Mouse (Mus musculus) heart, postnatal 0 days (tissue): Measurements from ENCODE around the gene Txnip. TPM values are rescaled to one million over a fixed set of nuclear protein-coding genes. Genes with fewer than 3 reads are reported as not detected.
A peak's percentile ranks its signal among the peaks of the same experiment; 100 is the strongest.

Source experiments
- ATAC-seq: fragments of 200-750 bp; cut with Nextera tagmentation; 2 replicates; pipeline ENCODE4 v1.8.0; 2017; ENCODE audit warnings: low read depth, moderate number of reproducible peaks, moderate library complexity; ENCODE audit not compliant: insufficient read depth
- DNase-seq: peaks from one replicate; pipeline ENCODE4 v3.0.0-alpha.2; 2016; ENCODE audit warnings: low spot score
- H3K27ac ChIP-seq: fragments of 300-500 bp; sonication (generic); 2 replicates; pipeline ENCODE4 v1.5.1; 2014; ENCODE audit warnings: low read depth, mild to moderate bottlenecking
- H3K27me3 ChIP-seq: fragments of 300-500 bp; sonication (generic); 2 replicates; pipeline ENCODE4 v1.6.1; 2014; ENCODE audit warnings: low read length, mixed read lengths; ENCODE audit not compliant: control insufficient read depth, insufficient read depth
- H3K36me3 ChIP-seq: fragments of 300-500 bp; sonication (generic); replicated peaks from 2 replicates; pipeline ENCODE4 v1.6.1; 2014; ENCODE audit warnings: low read length, mixed read lengths; ENCODE audit not compliant: control insufficient read depth, insufficient read depth
- H3K4me1 ChIP-seq: fragments of 300-500 bp; sonication (generic); 2 replicates; pipeline ENCODE4 v1.6.1; 2014; ENCODE audit warnings: antibody characterized with exemption; ENCODE audit not compliant: control insufficient read depth, insufficient read depth
- H3K4me2 ChIP-seq: fragments of 300-500 bp; sonication (generic); 2 replicates; pipeline ENCODE4 v1.6.1; 2014; ENCODE audit warnings: low read depth, mild to moderate bottlenecking, low read length, moderate library complexity
- H3K4me3 ChIP-seq: fragments of 300-500 bp; sonication (generic); 2 replicates; pipeline ENCODE4 v1.5.1; 2014; ENCODE audit warnings: low read depth, low read length
- H3K9ac ChIP-seq: fragments of 300-500 bp; sonication (generic); replicated peaks from 2 replicates; pipeline ENCODE4 v1.6.1; 2014; ENCODE audit warnings: low read depth, low read length, mixed read lengths
- H3K9me3 ChIP-seq: fragments of 300-500 bp; sonication (generic); replicated peaks from 2 replicates; pipeline ENCODE4 v1.6.1; 2016; ENCODE audit warnings: low read length; ENCODE audit not compliant: control insufficient read depth
- CTCF ChIP-seq: IDR thresholded peaks from 2 replicates; pipeline ENCODE4 v1.5.1; 2016; ENCODE audit warnings: antibody characterized with exemption, control low read depth, low read depth
- EP300 ChIP-seq: IDR thresholded peaks from 2 replicates; pipeline ENCODE4 v1.6.1; 2016; ENCODE audit warnings: antibody characterized with exemption, low read depth
- WGBS: fragments of 180-500 bp; shearing (Covaris S2); extraction: QIAGEN DNeasy Blood & Tissue Kit; methylation state at CpG from one replicate; pipeline ENCODE4 v1.1.7; 2014; 5-methylcytosine and 5-hydroxymethylcytosine counted together
- polyA plus RNA-seq: library from polyadenylated mRNA; unstranded; fragments of >200 nt; fragmentation: Nextera tagmentation; extraction: Ambion mirVana; gene quantifications from 2 replicates; pipeline ENCODE4 v1.2.1, GENCODE M21; 2015
- total RNA-seq: library from RNA; depleted of rRNA; stranded (reverse); fragments of >200 nt; gene quantifications from 2 replicates; pipeline ENCODE4 v1.2.3, GENCODE M21; 2014; ENCODE audit warnings: low replicate concordance

Gene Txnip
- total and polyA plus RNA-seq, 2 experiments from 2014 or later: 332 to 1,196 TPM

- no peak for ATAC-seq
- H3K36me3 ChIP-seq: no peaks in the 10 kb centered on the region
- H3K27me3 ChIP-seq: no peaks in the 10 kb centered on the region
- H3K4me2 ChIP-seq: no peak overlapping the region
- no peak overlapping the region for H3K4me3 ChIP-seq
- TF ChIP-seq CTCF (peak; percentile 47), EP300 (no peak)
- no peak for DNase-seq
- no peak overlapping the region for H3K9ac ChIP-seq
- H3K4me1 ChIP-seq: peaks cover 14% of the 10 kb centered on the region; the same call in 1 of the 2 replicates
- no peak overlapping the region for H3K27ac ChIP-seq
- WGBS: 31% methylated on average over 1 of the region's 1 CpGs
- no peaks in the 10 kb centered on the region for H3K9me3 ChIP-seq
Observed at GRCm38 (mm10) chr3:96545565-96545964, 12.2 kb upstream of the Txnip start.

- no peaks in the 10 kb centered on the region for H3K36me3 ChIP-seq
- TF ChIP-seq CTCF: no peak
- no peak for TF ChIP-seq EP300
- no peak overlapping the region for H3K9ac ChIP-seq
- no peak overlapping the region for H3K4me3 ChIP-seq
- H3K4me1 ChIP-seq: peaks cover 24% of the 10 kb centered on the region
- no peak overlapping the region for H3K27ac ChIP-seq
- no peaks in the 10 kb centered on the region for H3K27me3 ChIP-seq
- no peaks in the 10 kb centered on the region for H3K9me3 ChIP-seq
- no peak for DNase-seq
- WGBS: 58% methylated on average over 4 of the region's 4 CpGs
- H3K4me2 ChIP-seq: no peak overlapping the region
- no peak for ATAC-seq
Observed at GRCm38 (mm10) chr3:96546880-96547279, 10.9 kb upstream of the Txnip start.

GRCm38 (mm10) chr3:96547389-96547960, 10.3 kb upstream of the Txnip start:
- Histone ChIP-seq H3K9ac (no peak overlapping the region), H3K4me2 (peak overlapping the region; percentile 30), H3K4me1 (peaks cover 27% of the 10 kb centered on the region), H3K27ac (no peak overlapping the region), H3K27me3 (no peaks in the 10 kb centered on the region), H3K36me3 (no peaks in the 10 kb centered on the region), H3K9me3 (no peaks in the 10 kb centered on the region), H3K4me3 (no peak overlapping the region)
- 0 out of 2 replicates have a peak, but pooled peaks have one; percentile 35 for ATAC-seq
- 11% methylated on average over 14 of the region's 14 CpGs for WGBS
- DNase-seq: peak; percentile 81
- peak; percentile 82 for TF ChIP-seq CTCF
- no peak for TF ChIP-seq EP300

- H3K27ac ChIP-seq: peak overlapping the region; percentile 51
Observed at GRCm38 (mm10) chr3:96548824-96549223, 8.9 kb upstream of the Txnip start.

GRCm38 (mm10) chr3:96549346-96549745, 8.4 kb upstream of the Txnip start:
- H3K4me1 ChIP-seq: peaks cover 31% of the 10 kb centered on the region
- H3K4me2 ChIP-seq: 0 out of 2 replicates have a peak overlapping the region, but pooled peaks have one; percentile 21
- ATAC-seq: peak; percentile 28; the same call in 1 of the 2 replicates
- no peaks in the 10 kb centered on the region for H3K36me3 ChIP-seq
- peak overlapping the region; percentile 69 for H3K27ac ChIP-seq
- no peak for DNase-seq
- TF ChIP-seq EP300 (no peak), CTCF (no peak)
- WGBS: 55% methylated on average over 5 of the region's 5 CpGs
- no peak overlapping the region for H3K4me3 ChIP-seq
- H3K9me3 ChIP-seq: no peaks in the 10 kb centered on the region
- H3K9ac ChIP-seq: peak overlapping the region; percentile 1; the same call in 1 of the 2 replicates
- H3K27me3 ChIP-seq: no peaks in the 10 kb centered on the region

More at GRCm38 (mm10) chr3:96548824-96549223, 8.9 kb upstream of the Txnip start:
- no peak for TF ChIP-seq CTCF
- TF ChIP-seq EP300: no peak
- Histone ChIP-seq H3K27me3 (no peaks in the 10 kb centered on the region), H3K9me3 (no peaks in the 10 kb centered on the region), H3K4me2 (no peak overlapping the region), H3K4me3 (no peak overlapping the region), H3K4me1 (peaks cover 27% of the 10 kb centered on the region), H3K36me3 (no peaks in the 10 kb centered on the region), H3K9ac (peak overlapping the region; percentile 1; the same call in 1 of the 2 replicates)
- ATAC-seq (no peak), DNase-seq (no peak)
- WGBS: 86% methylated on average over 7 of the region's 7 CpGs

- no peaks in the 10 kb centered on the region for H3K27me3 ChIP-seq
- peak overlapping the region; percentile 14; the same call in 1 of the 2 replicates for H3K4me2 ChIP-seq
- peak overlapping the region; percentile 71 for H3K27ac ChIP-seq
- DNase-seq (peak; percentile 78), ATAC-seq (no peak)
- peaks cover 46% of the 10 kb centered on the region for H3K4me1 ChIP-seq
- H3K9me3 ChIP-seq: no peaks in the 10 kb centered on the region
- TF ChIP-seq EP300 (peak; percentile 55; the same call in 1 of the 2 replicates), CTCF (peak; percentile 68)
- no peak overlapping the region for H3K4me3 ChIP-seq
- WGBS: 10% methylated on average over 8 of the region's 8 CpGs
- no peaks in the 10 kb centered on the region for H3K36me3 ChIP-seq
- no peak overlapping the region for H3K9ac ChIP-seq
Observed at GRCm38 (mm10) chr3:96551203-96551602, 6.6 kb upstream of the Txnip start.
